Mouse (Mus musculus) G1E (cell line): ENCODE measurements around the gene Dnal4.

Experiments
- CTCF ChIP-seq: IDR thresholded peaks from 2 replicates; pipeline ENCODE4 v1.5.1; 2012; ENCODE audit warnings: low read depth, low read length, inconsistent platforms, mixed read lengths
- POLR2AphosphoS5 ChIP-seq: IDR thresholded peaks from 2 replicates; pipeline ENCODE4 v1.6.1; 2012; ENCODE audit warnings: low read depth, low read length, inconsistent platforms; ENCODE audit not compliant: insufficient replicate concordance

DNA sequence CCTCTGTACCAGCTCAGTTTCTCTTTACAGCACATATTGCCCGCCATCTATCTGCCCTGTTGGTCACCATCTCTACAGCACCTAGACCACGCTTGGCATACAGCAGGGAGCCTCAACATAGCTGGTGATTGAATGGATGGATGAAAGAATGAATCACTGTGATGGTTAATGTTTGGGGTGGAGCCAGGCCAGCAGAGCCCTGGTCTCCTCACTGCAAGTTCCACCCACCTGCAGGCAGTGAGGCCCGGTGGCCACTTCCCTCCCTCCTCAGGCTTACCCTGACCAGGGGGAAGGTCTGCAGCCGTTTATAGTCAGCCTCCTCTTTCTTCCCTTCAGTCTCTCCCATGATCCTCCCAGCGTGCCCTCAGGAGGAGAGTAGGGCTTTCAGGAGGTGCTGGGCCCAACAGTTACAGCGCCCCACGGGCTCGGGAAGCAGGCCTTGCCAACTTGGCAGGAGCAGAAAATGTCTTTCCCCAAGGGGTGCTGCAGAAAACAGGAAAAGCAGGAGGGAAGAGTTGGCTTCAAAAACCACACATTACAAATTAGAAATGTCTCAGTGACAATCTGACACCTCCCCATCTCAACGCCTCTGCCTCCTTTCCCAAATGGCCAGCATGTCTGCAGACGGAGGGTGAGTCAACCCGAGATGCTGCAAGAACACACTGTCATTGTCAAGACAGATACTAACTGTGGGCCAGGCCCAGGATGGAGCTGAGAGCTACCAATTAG, 12.9 kb downstream of the Dnal4 start:
- TF ChIP-seq CTCF (no peak), POLR2AphosphoS5 (no peak)
